Mouse (Mus musculus) midbrain, postnatal 0 days (tissue): ENCODE data around the gene Zfhx3. TPM values are rescaled to one million over a fixed set of nuclear protein-coding genes. Genes with fewer than 3 reads are reported as not detected.

Source experiments
- ATAC-seq: fragments of 200-750 bp; cut with Nextera tagmentation; 2 replicates; pipeline ENCODE4 v1.8.0; 2017; ENCODE audit warnings: moderate number of reproducible peaks, mild to moderate bottlenecking, moderate TSS enrichment, moderate library complexity; ENCODE audit not compliant: low FRiP score
- DNase-seq: peaks from one replicate; pipeline ENCODE4 v3.0.0-alpha.2; 2015; ENCODE audit warnings: low spot score
- H3K27ac ChIP-seq: fragments of 300-500 bp; sonication (generic); 2 replicates; pipeline ENCODE4 v1.5.1; 2014; ENCODE audit warnings: low read depth, mild to moderate bottlenecking, low read length, mixed read lengths
- H3K27me3 ChIP-seq: fragments of 300-500 bp; sonication (generic); 2 replicates; pipeline ENCODE4 v1.6.1; 2014; ENCODE audit warnings: low read length, control low read depth, mixed read lengths; ENCODE audit not compliant: insufficient read depth
- H3K36me3 ChIP-seq: fragments of 300-500 bp; sonication (generic); 2 replicates; pipeline ENCODE4 v1.6.1; 2014; ENCODE audit warnings: low read length, control low read depth, mixed read lengths; ENCODE audit not compliant: insufficient read depth
- H3K4me1 ChIP-seq: fragments of 300-500 bp; sonication (generic); 2 replicates; pipeline ENCODE4 v1.6.1; 2014; ENCODE audit warnings: mild to moderate bottlenecking, control low read depth, antibody characterized with exemption, low read length, mixed read lengths; ENCODE audit not compliant: insufficient read depth
- H3K4me2 ChIP-seq: fragments of 300-500 bp; sonication (generic); 2 replicates; pipeline ENCODE4 v1.6.1; 2014; ENCODE audit warnings: low read depth, mild to moderate bottlenecking, low read length, mixed read lengths; ENCODE audit not compliant: poor library complexity, severe bottlenecking
- H3K4me3 ChIP-seq: fragments of 300-500 bp; sonication (generic); 2 replicates; pipeline ENCODE4 v1.5.1; 2014; ENCODE audit warnings: low read depth, mild to moderate bottlenecking, low read length, moderate library complexity
- H3K9ac ChIP-seq: fragments of 300-500 bp; sonication (generic); replicated peaks from 2 replicates; pipeline ENCODE4 v1.6.1; 2014; ENCODE audit warnings: mild to moderate bottlenecking, low read length, moderate library complexity, mixed read lengths; ENCODE audit not compliant: poor library complexity, severe bottlenecking
- H3K9me3 ChIP-seq: fragments of 300-500 bp; sonication (generic); 2 replicates; pipeline ENCODE4 v1.6.1; 2016; ENCODE audit warnings: low read length, control low read depth
- CTCF ChIP-seq: IDR thresholded peaks from 2 replicates; pipeline ENCODE4 v1.5.1; 2016; ENCODE audit warnings: antibody characterized with exemption, mild to moderate bottlenecking
- WGBS: fragments of 180-500 bp; shearing (Covaris S2); extraction: QIAGEN DNeasy Blood & Tissue Kit; methylation state at CpG from one replicate; pipeline ENCODE4 v1.1.7; 2014; 5-methylcytosine and 5-hydroxymethylcytosine counted together
- polyA plus RNA-seq: library from polyadenylated mRNA; unstranded; fragments of >200 nt; fragmentation: Nextera tagmentation; extraction: Ambion mirVana; gene quantifications from 2 replicates; pipeline ENCODE4 v1.2.1, GENCODE M21; 2015
- total RNA-seq: library from RNA; depleted of rRNA; stranded (reverse); fragments of >200 nt; gene quantifications from 2 replicates; pipeline ENCODE4 v1.2.3, GENCODE M21; 2014

Zfhx3 gene
- total and polyA plus RNA-seq, 2 experiments from 2014 or later, result 33.1 to 44.5 TPM

- Histone ChIP-seq H3K4me1 (peaks cover 14% of the 10 kb centered on the region), H3K9me3 (no peaks in the 10 kb centered on the region), H3K4me3 (no peak overlapping the region), H3K27ac (0 out of 2 replicates have a peak overlapping the region, but pooled peaks have one; percentile 12), H3K36me3 (no peaks in the 10 kb centered on the region), H3K4me2 (0 out of 2 replicates have a peak overlapping the region, but pooled peaks have one; percentile 9), H3K27me3 (no peaks in the 10 kb centered on the region), H3K9ac (no peak overlapping the region)
- 12% methylated on average over 8 of the region's 8 CpGs for WGBS
- ATAC-seq, result no peak
- no peak for TF ChIP-seq CTCF
- DNase-seq, result peak; percentile 36
Measured at GRCm38 (mm10) chr8:108819271-108819671, 876.8 kb downstream of the Zfhx3 start.

GRCm38 (mm10) chr8:108819826-108820225 is 877.4 kb downstream of the Zfhx3 start:
- H3K4me2 ChIP-seq, result peak overlapping the region; percentile 18; the same call in 1 of the 2 replicates
- ATAC-seq (no peak), DNase-seq (no peak)
- H3K27me3 ChIP-seq, result no peaks in the 10 kb centered on the region
- no peaks in the 10 kb centered on the region for H3K36me3 ChIP-seq
- WGBS, result 17% methylated on average over 3 of the region's 3 CpGs
- H3K27ac ChIP-seq, result no peak overlapping the region
- TF ChIP-seq CTCF, result no peak
- H3K9me3 ChIP-seq, result no peaks in the 10 kb centered on the region
- no peak overlapping the region for H3K9ac ChIP-seq
- peaks cover 14% of the 10 kb centered on the region for H3K4me1 ChIP-seq
- H3K4me3 ChIP-seq, result no peak overlapping the region

- Histone ChIP-seq H3K27me3 (no peaks in the 10 kb centered on the region), H3K4me3 (no peak overlapping the region), H3K4me2 (peak overlapping the region; percentile 18; the same call in 1 of the 2 replicates), H3K9ac (no peak overlapping the region), H3K36me3 (no peaks in the 10 kb centered on the region), H3K27ac (no peak overlapping the region), H3K4me1 (peaks cover 14% of the 10 kb centered on the region), H3K9me3 (no peaks in the 10 kb centered on the region)
- no peak for TF ChIP-seq CTCF
- DNase-seq, result peak; percentile 51
- ATAC-seq, result peak; percentile 58; the same call in 1 of the 2 replicates
- WGBS, result 23% methylated on average over 6 of the region's 6 CpGs
Measured at GRCm38 (mm10) chr8:108820634-108821033, 878.2 kb downstream of the Zfhx3 start.

GRCm38 (mm10) chr8:108822841-108823266 is 880.4 kb downstream of the Zfhx3 start:
- H3K4me3 ChIP-seq, result no peak overlapping the region
- no peak for TF ChIP-seq CTCF
- H3K4me2 ChIP-seq, result no peak overlapping the region
- peaks cover 14% of the 10 kb centered on the region for H3K4me1 ChIP-seq
- ATAC-seq (peak; percentile 32; the same call in 1 of the 2 replicates), DNase-seq (no peak)
- H3K36me3 ChIP-seq, result no peaks in the 10 kb centered on the region
- no peaks in the 10 kb centered on the region for H3K27me3 ChIP-seq
- H3K9me3 ChIP-seq, result no peaks in the 10 kb centered on the region
- no peak overlapping the region for H3K9ac ChIP-seq
- WGBS, result 22% methylated on average over 15 of the region's 15 CpGs
- no peak overlapping the region for H3K27ac ChIP-seq

- WGBS, result 96% methylated on average over 4 of the region's 4 CpGs
- no peak overlapping the region for H3K9ac ChIP-seq
- H3K27me3 ChIP-seq, result no peaks in the 10 kb centered on the region
- TF ChIP-seq CTCF, result no peak
- no peak for ATAC-seq
- no peak overlapping the region for H3K4me3 ChIP-seq
- H3K36me3 ChIP-seq, result no peaks in the 10 kb centered on the region
- peaks cover 17% of the 10 kb centered on the region; the same call in 1 of the 2 replicates for H3K4me1 ChIP-seq
- H3K4me2 ChIP-seq, result no peak overlapping the region
- H3K27ac ChIP-seq, result no peak overlapping the region
- DNase-seq, result no peak
- no peaks in the 10 kb centered on the region for H3K9me3 ChIP-seq
Measured at GRCm38 (mm10) chr8:108824049-108824448, 881.6 kb downstream of the Zfhx3 start.

- no peak overlapping the region for H3K4me3 ChIP-seq
- no peaks in the 10 kb centered on the region for H3K9me3 ChIP-seq
- H3K4me2 ChIP-seq, result no peak overlapping the region
- H3K4me1 ChIP-seq, result peaks cover 21% of the 10 kb centered on the region; the same call in 1 of the 2 replicates
- ATAC-seq (no peak), DNase-seq (no peak)
- WGBS, result 87% methylated on average over 4 of the region's 4 CpGs
- no peak for TF ChIP-seq CTCF
- H3K36me3 ChIP-seq, result no peaks in the 10 kb centered on the region
- no peaks in the 10 kb centered on the region for H3K27me3 ChIP-seq
- no peak overlapping the region for H3K27ac ChIP-seq
- no peak overlapping the region for H3K9ac ChIP-seq
Measured at GRCm38 (mm10) chr8:108826414-108826813, 884.0 kb downstream of the Zfhx3 start.
